Mouse (Mus musculus) G1E (cell line): ENCODE measurements at regions not wholly inside any gene's neighbourhood (a gene's known extent, or its start where the extent isn't known, plus 50 kb on each side); places are given as distances from the start of the nearest gene placed in this dataset.
A peak's percentile ranks its signal among the peaks of the same experiment; 100 is the strongest.
"Not testable (repeated sequence)": the region's sequence is repeated elsewhere in the genome, so short reads cannot be mapped to it uniquely, and the experiment has no call there.

Experiments
- ATAC-seq: 2 replicates; pipeline ENCODE4 v1.8.0; 2016; ENCODE audit warnings: mild to moderate bottlenecking; ENCODE audit not compliant: insufficient number of reproducible peaks, poor library complexity, low FRiP score, severe bottlenecking; ENCODE audit errors: extremely low read depth
- DNase-seq: peaks from one replicate; pipeline ENCODE4 v3.0.0; 2012; ENCODE audit warnings: low spot score
- H3K27me3 ChIP-seq: 2 replicates; pipeline ENCODE4 v1.6.1; 2012; ENCODE audit warnings: mild to moderate bottlenecking, low read length, inconsistent platforms; ENCODE audit not compliant: insufficient read depth
- H3K36me3 ChIP-seq: replicated peaks from 2 replicates; pipeline ENCODE3; 2012; ENCODE audit warnings: mild to moderate bottlenecking, inconsistent platforms
- H3K4me1 ChIP-seq: 2 replicates; pipeline ENCODE4 v1.6.1; 2012; ENCODE audit warnings: low read depth, low read length, inconsistent platforms, mixed read lengths; ENCODE audit not compliant: insufficient read depth
- H3K4me3 ChIP-seq: 2 replicates; pipeline ENCODE4 v1.5.1; 2012; ENCODE audit warnings: low read depth, mild to moderate bottlenecking, inconsistent platforms, low read length, moderate library complexity, mixed read lengths
- H3K9me3 ChIP-seq: replicated peaks from 2 replicates; pipeline ENCODE4 v1.6.1; 2012; ENCODE audit warnings: inconsistent platforms
- CTCF ChIP-seq: IDR thresholded peaks from 2 replicates; pipeline ENCODE4 v1.5.1; 2012; ENCODE audit warnings: low read depth, low read length, inconsistent platforms, mixed read lengths
- GATA1 ChIP-seq: IDR thresholded peaks from 2 replicates; pipeline ENCODE4 v1.6.1; 2012; ENCODE audit warnings: borderline replicate concordance, low read length, inconsistent platforms, mixed read lengths
- GATA2 ChIP-seq: IDR thresholded peaks from 2 replicates; pipeline ENCODE4 v1.6.1; 2012; ENCODE audit warnings: low read depth, low read length, inconsistent platforms, borderline replicate concordance
- POLR2AphosphoS5 ChIP-seq: IDR thresholded peaks from 2 replicates; pipeline ENCODE4 v1.6.1; 2012; ENCODE audit warnings: low read depth, low read length, inconsistent platforms; ENCODE audit not compliant: insufficient replicate concordance
- TAL1 ChIP-seq: conservative IDR thresholded peaks from 2 replicates; pipeline ENCODE4 v1.6.1; 2012; ENCODE audit warnings: low read depth, low read length, inconsistent platforms, mixed read lengths

GRCm38 (mm10) chr13:52345375-52346026 lies 185.6 kb downstream of the Diras2 start:
- Histone ChIP-seq H3K27me3 (no peaks in the 10 kb centered on the region), H3K4me1 (no peaks in the 10 kb centered on the region), H3K4me3 (no peak overlapping the region), H3K36me3 (no peaks in the 10 kb centered on the region), H3K9me3 (peaks cover 58% of the 10 kb centered on the region)
- ATAC-seq: no peak
- no peak for DNase-seq
- TF ChIP-seq POLR2AphosphoS5: no peak
- no peak for TF ChIP-seq TAL1
- no peak for TF ChIP-seq GATA1
- TF ChIP-seq CTCF: no peak
- TF ChIP-seq GATA2: no peak

GRCm38 (mm10) chr13:52346027-52346375 lies 185.1 kb downstream of the Diras2 start:
- DNase-seq (no peak), ATAC-seq (no peak)
- Histone ChIP-seq H3K36me3 (no peaks in the 10 kb centered on the region), H3K27me3 (no peaks in the 10 kb centered on the region), H3K4me1 (no peaks in the 10 kb centered on the region), H3K4me3 (no peak overlapping the region), H3K9me3 (peaks cover 55% of the 10 kb centered on the region)
- TF ChIP-seq CTCF: no peak
- TF ChIP-seq GATA1: no peak
- TF ChIP-seq GATA2: no peak
- no peak for TF ChIP-seq POLR2AphosphoS5
- TF ChIP-seq TAL1: no peak

- TF ChIP-seq TAL1 (no peak), GATA1 (no peak), CTCF (no peak), GATA2 (no peak), POLR2AphosphoS5 (no peak)
- H3K9me3 ChIP-seq: peaks cover 51% of the 10 kb centered on the region
- ATAC-seq (no peak), DNase-seq (no peak)
- H3K4me3 ChIP-seq: no peak overlapping the region
- H3K27me3 ChIP-seq: no peaks in the 10 kb centered on the region
- H3K36me3 ChIP-seq: no peaks in the 10 kb centered on the region
- no peaks in the 10 kb centered on the region for H3K4me1 ChIP-seq
Measured at GRCm38 (mm10) chr13:52347631-52348030, 183.4 kb downstream of the Diras2 start.

GRCm38 (mm10) chr13:52349606-52350005 lies 181.5 kb downstream of the Diras2 start:
- Histone ChIP-seq H3K4me1 (no peaks in the 10 kb centered on the region), H3K9me3 (peaks cover 56% of the 10 kb centered on the region), H3K4me3 (no peak overlapping the region), H3K36me3 (no peaks in the 10 kb centered on the region), H3K27me3 (no peaks in the 10 kb centered on the region)
- ATAC-seq (no peak), DNase-seq (no peak)
- TF ChIP-seq TAL1: no peak
- no peak for TF ChIP-seq CTCF
- no peak for TF ChIP-seq GATA2
- no peak for TF ChIP-seq GATA1
- no peak for TF ChIP-seq POLR2AphosphoS5

- Histone ChIP-seq H3K27me3 (no peaks in the 10 kb centered on the region), H3K9me3 (peaks cover 45% of the 10 kb centered on the region), H3K36me3 (no peaks in the 10 kb centered on the region), H3K4me1 (no peaks in the 10 kb centered on the region), H3K4me3 (no peak overlapping the region)
- ATAC-seq (no peak), DNase-seq (no peak)
- no peak for TF ChIP-seq GATA2
- TF ChIP-seq CTCF: 0 out of 2 replicates have a peak, but pooled peaks have one; percentile 13
Measured at GRCm38 (mm10) chr13:52352576-52352975, 178.5 kb downstream of the Diras2 start.

GRCm38 (mm10) chr13:52353437-52353836 lies 177.6 kb downstream of the Diras2 start:
- no peaks in the 10 kb centered on the region for H3K36me3 ChIP-seq
- no peak overlapping the region for H3K4me3 ChIP-seq
- no peak for TF ChIP-seq CTCF
- no peak for TF ChIP-seq POLR2AphosphoS5
- TF ChIP-seq TAL1: no peak
- TF ChIP-seq GATA2: no peak
- no peak for TF ChIP-seq GATA1
- H3K4me1 ChIP-seq: no peaks in the 10 kb centered on the region
- no peaks in the 10 kb centered on the region for H3K27me3 ChIP-seq
- ATAC-seq (no peak), DNase-seq (no peak)
- H3K9me3 ChIP-seq: peaks cover 43% of the 10 kb centered on the region

GRCm38 (mm10) chr13:52353966-52354365 lies 177.1 kb downstream of the Diras2 start:
- DNase-seq (no peak), ATAC-seq (no peak)
- H3K27me3 ChIP-seq: no peaks in the 10 kb centered on the region

GRCm38 (mm10) chr13:52355921-52356320 lies 175.2 kb downstream of the Diras2 start:
- H3K36me3 ChIP-seq, ATAC-seq, H3K4me1 ChIP-seq, H3K27me3 ChIP-seq, DNase-seq, H3K4me3 ChIP-seq: not testable (repeated sequence)
- peaks cover 46% of the 10 kb centered on the region for H3K9me3 ChIP-seq

More at GRCm38 (mm10) chr13:52353966-52354365, 177.1 kb downstream of the Diras2 start:
- Histone ChIP-seq H3K4me3 (no peak overlapping the region), H3K36me3 (no peaks in the 10 kb centered on the region), H3K9me3 (peaks cover 41% of the 10 kb centered on the region), H3K4me1 (no peaks in the 10 kb centered on the region)
- TF ChIP-seq TAL1 (no peak), GATA2 (no peak), CTCF (no peak), POLR2AphosphoS5 (no peak), GATA1 (no peak)

GRCm38 (mm10) chr13:52359332-52359731 lies 171.7 kb downstream of the Diras2 start:
- H3K4me1 ChIP-seq, H3K36me3 ChIP-seq, H3K4me3 ChIP-seq, H3K27me3 ChIP-seq, DNase-seq, ATAC-seq: not testable (repeated sequence)
- peaks cover 49% of the 10 kb centered on the region for H3K9me3 ChIP-seq
